Mouse (Mus musculus): ENCODE data around the gene Ntn3.

- TF ChIP-seq CTCF (IDR thresholded peaks at IDR 0.05; ENCODE audit: extremely low read depth, insufficient read length, insufficient replicate concordance, low read depth, low read length) (no peak), POLR2A (IDR thresholded peaks at IDR 0.05; ENCODE audit: low read depth, low read length) (no peak)
These were observed 2.5 kb upstream of the Ntn3 start for GRCm38 (mm10) chr17:24211631-24212440.

All from small intestine, adult 2 months (tissue).